Mouse (Mus musculus): ENCODE measurements at regions not wholly inside any gene's neighbourhood (a gene's known extent, or its start where the extent isn't known, plus 50 kb on each side); places are given as distances from the start of the nearest gene placed in this dataset.

DNA sequence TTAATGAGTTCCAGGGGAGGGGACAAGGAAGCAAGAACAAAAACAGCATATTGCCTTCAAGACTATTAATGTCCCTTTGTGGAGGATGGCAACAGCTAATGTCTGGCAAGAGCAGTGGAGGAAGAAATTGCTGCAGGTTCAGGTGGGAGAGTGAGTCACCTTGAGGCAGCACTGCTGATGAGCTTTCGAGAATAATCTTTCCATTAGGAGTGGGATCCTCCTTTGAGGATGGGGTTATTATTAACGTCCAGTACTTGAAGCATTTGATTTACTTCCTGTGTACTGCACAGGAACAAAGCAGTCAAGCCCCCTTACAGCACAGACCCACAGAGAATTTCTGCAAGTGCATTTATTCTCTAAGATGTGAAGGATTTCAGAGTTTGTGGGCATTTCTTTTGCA, 671.2 kb upstream of the Stxbp6 start:
- ChIA-PET CTCF (no interaction called here), POLR2A (no interaction called here)
- no peaks in the 10 kb centered on the region for H3K27me3 ChIP-seq
- DNase-seq (ENCODE audit: low read depth, low spot score) (no peak), ATAC-seq (no peak)
- no peak for TF ChIP-seq CTCF (IDR thresholded peaks at IDR 0.05)
- in situ Hi-C loops (cut with MboI; ENCODE audit: low pct_unique_long_range_greater_than_20kb), result no loop called here

DNA sequence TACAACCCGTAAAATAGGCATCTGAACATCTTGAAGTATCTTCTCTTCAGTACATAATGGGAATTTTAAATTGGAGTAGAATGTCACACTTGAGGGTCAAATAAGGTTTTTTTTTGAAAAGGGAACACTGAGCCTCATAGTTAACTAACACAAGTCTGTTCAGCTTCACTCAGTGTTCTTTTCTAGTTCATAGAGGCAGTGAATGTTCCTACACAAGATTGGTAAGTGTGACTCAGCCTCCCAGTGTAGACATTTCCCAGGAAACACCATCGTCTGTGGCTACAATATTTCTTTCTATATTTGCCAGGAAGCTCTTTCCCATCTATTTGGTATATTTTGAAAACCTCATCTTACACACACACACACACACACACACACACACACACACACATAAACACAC, 670.1 kb upstream of the Stxbp6 start:
- in situ Hi-C loops (cut with MboI; ENCODE audit: low pct_unique_long_range_greater_than_20kb), result no loop called here
- ATAC-seq (no peak), DNase-seq (ENCODE audit: low read depth, low spot score) (no peak)
- ChIA-PET POLR2A (no interaction called here), CTCF (no interaction called here)
- H3K27me3 ChIP-seq, result no peaks in the 10 kb centered on the region
- TF ChIP-seq CTCF (IDR thresholded peaks at IDR 0.05), result no peak

DNA sequence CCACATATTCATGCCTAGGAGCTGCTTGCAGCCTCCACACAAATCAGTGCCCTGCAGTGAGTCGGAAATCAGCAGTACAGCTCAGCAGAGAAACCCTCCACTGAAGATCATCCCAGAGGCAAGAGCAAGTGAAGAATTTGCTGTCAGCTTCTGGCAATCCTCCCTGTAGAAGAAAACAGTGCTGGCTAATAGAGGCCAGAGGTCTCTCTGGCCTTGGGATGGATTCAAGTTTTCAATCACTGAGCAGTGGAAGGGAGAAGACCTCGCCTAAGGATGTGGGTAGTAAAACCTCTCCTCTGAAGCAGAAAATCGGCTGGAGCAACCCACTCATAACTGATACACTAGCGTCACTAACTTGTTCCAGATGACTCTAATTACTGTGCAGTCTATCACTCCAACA, 659.2 kb upstream of the Stxbp6 start:
- H3K27me3 ChIP-seq, result no peaks in the 10 kb centered on the region
- POLR2A ChIA-PET, result no interaction called here
- ATAC-seq, result no peak
- no peak for DNase-seq (ENCODE audit: low read depth, low spot score)
- CTCF ChIA-PET, result no interaction called here
- in situ Hi-C loops (cut with MboI; ENCODE audit: low pct_unique_long_range_greater_than_20kb), result no loop called here
- no peak for TF ChIP-seq CTCF (IDR thresholded peaks at IDR 0.05)

DNA sequence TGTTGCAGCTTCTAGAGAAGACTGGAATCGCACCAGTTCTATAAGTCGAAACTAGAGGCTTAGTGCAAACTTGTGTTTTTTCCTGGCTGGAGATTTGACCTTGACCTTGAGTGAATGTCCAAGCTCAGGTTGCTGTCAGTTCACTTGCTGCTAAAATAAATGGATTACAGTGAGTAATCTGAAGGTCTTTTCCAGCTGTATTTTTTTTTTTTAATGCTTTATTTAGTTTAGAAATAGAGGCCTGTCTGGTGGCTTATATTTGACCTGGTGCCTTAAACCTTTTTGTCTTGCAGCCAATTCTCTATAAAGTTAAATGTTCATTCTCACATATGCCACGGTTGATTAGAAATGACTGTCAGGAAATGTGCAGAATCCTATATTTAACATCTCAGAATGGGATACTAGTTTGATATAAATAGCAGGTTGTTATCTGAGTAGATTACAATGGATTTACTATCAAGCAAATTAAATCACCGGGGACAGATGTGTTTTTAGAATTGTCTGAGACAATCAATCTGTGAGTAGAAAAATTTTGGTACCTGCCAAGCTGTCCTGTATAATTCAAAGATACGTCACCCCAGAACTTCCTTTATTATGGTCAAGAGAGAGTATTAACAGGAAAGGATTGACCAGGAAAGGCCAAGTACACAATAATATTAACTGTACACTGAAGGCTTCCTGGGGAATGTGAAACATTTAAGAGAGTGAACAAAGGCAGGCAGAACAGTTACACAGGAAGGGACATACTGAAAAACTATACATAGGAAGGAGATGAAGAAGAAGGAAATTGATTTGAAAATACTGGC, 650.3 kb upstream of the Stxbp6 start:
- no peak for TF ChIP-seq CTCF (IDR thresholded peaks at IDR 0.05)
- DNase-seq (ENCODE audit: low read depth, low spot score) (no peak), ATAC-seq (no peak)
- in situ Hi-C loops (cut with MboI; ENCODE audit: low pct_unique_long_range_greater_than_20kb), result no loop called here
- H3K27me3 ChIP-seq, result no peaks in the 10 kb centered on the region
- CTCF ChIA-PET, result no interaction called here
- POLR2A ChIA-PET, result no interaction called here

DNA sequence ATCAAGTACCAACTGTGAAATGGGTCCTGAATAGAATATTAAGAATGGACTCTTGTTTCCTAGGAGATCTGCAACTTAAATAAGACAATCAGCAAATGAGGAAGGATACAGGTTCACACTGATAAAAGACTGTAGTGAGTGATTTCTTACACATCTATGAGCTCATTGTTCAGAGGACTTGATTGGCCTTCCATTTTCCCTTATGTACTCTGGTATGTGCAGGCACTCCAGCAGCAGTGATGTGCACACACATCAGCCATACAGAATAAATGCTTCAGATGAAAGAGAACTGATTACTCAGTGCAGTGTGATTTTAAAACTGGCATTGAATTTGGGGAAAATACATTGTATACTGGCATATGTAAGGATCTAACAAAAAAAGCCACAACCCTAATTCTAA, 636.8 kb upstream of the Stxbp6 start:
- ChIA-PET CTCF (no interaction called here), POLR2A (no interaction called here)
- ATAC-seq (no peak), DNase-seq (ENCODE audit: low read depth, low spot score) (no peak)
- H3K27me3 ChIP-seq, result no peaks in the 10 kb centered on the region
- no peak for TF ChIP-seq CTCF (IDR thresholded peaks at IDR 0.05)
- in situ Hi-C loops (cut with MboI; ENCODE audit: low pct_unique_long_range_greater_than_20kb), result no loop called here

DNA sequence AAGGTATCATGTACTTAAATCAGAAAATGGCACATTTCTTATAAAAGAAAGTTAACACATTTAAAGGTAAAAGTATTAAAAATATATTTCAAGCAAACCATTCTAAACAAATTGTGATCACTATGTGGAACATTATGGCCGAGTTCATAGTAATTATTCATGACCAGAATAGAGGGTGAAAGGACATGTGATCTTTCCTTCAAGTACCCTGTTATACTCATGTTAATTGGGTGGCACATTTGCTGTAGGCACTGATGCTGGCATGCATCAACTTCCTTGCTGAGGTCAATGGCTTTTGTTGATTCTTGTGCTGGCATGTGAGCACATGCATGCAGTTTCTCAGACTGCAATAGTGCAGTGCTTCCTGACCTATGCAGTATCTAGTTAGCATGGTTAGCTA, 636.3 kb upstream of the Stxbp6 start:
- no peak for DNase-seq (ENCODE audit: low read depth, low spot score)
- no peak for TF ChIP-seq CTCF (IDR thresholded peaks at IDR 0.05)
- POLR2A ChIA-PET, result no interaction called here
- CTCF ChIA-PET, result no interaction called here
- in situ Hi-C loops (cut with MboI; ENCODE audit: low pct_unique_long_range_greater_than_20kb), result no loop called here
- H3K27me3 ChIP-seq, result no peaks in the 10 kb centered on the region
- no peak for ATAC-seq

DNA sequence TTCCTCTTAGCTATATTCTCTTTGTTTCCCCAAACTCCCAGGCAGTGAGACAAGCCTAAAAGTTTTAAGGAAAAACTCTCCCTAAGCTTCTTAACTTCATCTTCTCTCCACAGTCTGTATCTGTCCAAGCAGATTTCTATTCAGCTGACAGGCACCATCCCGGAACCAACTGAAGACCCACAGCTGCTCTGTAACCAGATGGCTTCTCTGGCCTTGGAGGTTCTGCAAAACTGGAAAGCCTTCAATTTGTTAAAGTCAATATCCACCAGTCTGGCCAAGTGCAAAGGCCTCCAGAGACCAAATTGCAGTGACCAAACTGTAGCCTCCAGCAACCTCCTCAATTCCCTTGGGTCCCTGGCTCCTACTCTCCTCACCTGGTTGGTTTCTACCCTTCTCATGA, 614.8 kb upstream of the Stxbp6 start:
- no peak for DNase-seq (ENCODE audit: low read depth, low spot score)

DNA sequence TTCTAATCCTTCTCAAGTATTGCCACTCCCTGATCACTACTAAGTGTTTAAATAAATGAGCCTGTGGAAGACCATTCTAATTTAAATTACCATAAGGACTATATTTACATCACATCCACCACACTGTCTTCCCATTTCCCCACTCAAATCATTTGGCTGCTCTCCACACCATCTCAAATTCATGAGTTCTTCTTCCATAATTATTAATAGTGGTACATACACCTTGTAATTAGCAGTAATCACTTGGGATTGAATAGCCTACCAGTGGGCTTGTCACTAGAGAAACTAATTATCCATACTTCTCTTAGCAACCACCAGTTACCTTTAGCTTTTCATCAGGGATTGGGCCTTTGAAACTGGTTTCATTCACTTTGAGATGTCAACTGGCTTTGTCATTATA, 612.3 kb upstream of the Stxbp6 start:
- TF ChIP-seq CTCF (IDR thresholded peaks at IDR 0.05), result no peak
- POLR2A ChIA-PET, result no interaction called here
- CTCF ChIA-PET, result no interaction called here
- ATAC-seq, result no peak
- H3K27me3 ChIP-seq, result no peaks in the 10 kb centered on the region
- no peak for DNase-seq (ENCODE audit: low read depth, low spot score)
- in situ Hi-C loops (cut with MboI; ENCODE audit: low pct_unique_long_range_greater_than_20kb), result no loop called here

More for the DNA sequence above, 614.8 kb upstream of the Stxbp6 start:
- ATAC-seq, result no peak
- no peaks in the 10 kb centered on the region for H3K27me3 ChIP-seq
- in situ Hi-C loops (cut with MboI; ENCODE audit: low pct_unique_long_range_greater_than_20kb), result no loop called here
- CTCF ChIA-PET, result no interaction called here
- POLR2A ChIA-PET, result no interaction called here
- TF ChIP-seq CTCF (IDR thresholded peaks at IDR 0.05), result no peak

DNA sequence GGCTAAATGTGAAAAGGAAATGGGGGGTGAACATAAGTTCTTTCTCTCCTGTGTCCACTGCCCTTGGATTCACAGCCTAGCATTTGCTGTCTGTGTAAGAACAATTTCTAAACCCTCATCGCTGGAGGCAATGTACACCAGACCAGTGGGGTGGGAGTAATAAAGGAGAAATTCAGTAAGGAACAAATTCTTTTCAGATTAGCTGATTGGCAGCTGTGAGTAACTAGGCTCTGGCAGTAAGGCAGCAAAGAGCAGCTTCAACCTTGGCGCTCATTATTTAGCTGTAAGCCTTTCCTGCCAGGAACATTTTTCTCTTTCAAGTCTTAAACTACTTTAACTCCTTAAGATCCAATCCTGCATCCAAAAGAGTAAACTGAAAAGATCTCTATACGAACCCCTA, 597.9 kb upstream of the Stxbp6 start:
- in situ Hi-C loops (cut with MboI; ENCODE audit: low pct_unique_long_range_greater_than_20kb), result no loop called here
- ChIA-PET CTCF (no interaction called here), POLR2A (no interaction called here)
- ATAC-seq (no peak), DNase-seq (ENCODE audit: low read depth, low spot score) (no peak)
- no peak for TF ChIP-seq CTCF (IDR thresholded peaks at IDR 0.05)
- no peaks in the 10 kb centered on the region for H3K27me3 ChIP-seq

DNA sequence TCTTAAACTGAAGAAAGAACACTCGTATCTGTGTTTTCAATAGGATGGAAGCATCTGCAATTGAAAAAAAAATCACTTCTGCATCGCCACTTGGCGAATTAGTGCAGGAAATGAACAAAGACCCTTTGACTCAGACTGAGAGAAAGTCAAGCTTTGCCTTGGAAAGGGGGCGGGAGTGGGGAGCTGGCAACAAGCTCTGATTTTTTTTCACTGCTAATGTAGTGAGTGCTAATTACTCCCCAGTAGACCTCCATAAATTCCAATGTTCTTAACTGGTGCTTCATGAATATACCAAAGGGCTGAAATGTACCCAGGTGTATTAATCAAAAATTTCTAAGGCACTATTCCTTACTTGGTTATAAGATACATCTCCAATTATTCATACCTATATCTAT, 597.0 kb upstream of the Stxbp6 start:
- in situ Hi-C loops (cut with MboI; ENCODE audit: low pct_unique_long_range_greater_than_20kb), result no loop called here

DNA sequence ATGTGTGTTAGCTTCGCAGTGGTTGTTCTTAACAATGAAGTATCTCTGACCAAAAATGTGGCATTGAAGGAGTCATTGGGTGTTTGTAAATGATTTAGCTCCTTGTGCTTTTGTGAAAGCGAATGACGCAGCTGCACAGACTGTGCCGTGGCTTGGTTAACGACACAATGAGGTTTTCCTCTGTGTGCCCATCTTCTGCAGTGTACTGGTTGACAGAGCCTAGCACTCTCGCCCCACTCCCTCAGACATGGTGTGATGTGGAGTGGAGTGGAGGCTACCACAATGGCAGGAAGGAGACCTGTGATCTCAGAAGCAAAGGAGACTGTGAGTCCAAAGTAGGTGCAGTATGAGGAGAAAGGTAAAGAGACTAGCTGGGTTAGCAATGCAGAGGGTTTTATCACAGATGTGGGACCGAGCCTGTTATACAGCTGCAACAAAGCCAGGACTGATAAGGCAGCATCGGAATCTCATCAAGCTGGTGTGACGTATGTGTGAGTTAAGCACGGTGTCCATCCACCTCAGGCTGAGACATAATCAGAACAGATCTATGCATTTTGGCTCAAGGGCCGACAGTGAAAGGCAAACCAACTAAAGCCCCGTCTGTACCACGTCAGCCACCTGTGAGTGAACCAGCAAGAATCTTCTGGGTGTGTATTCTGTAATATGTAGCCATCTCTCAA, 596.5 kb upstream of the Stxbp6 start:
- DNase-seq (ENCODE audit: low read depth, low spot score) (no peak), ATAC-seq (no peak)
- ChIA-PET CTCF (interaction anchor here (1.1 kb wide), 1 partner anchor 9 kb away, joined by 4 read pairs; no protein-coding TSS in a partner anchor), POLR2A (no interaction called here)
- no peak for TF ChIP-seq CTCF (IDR thresholded peaks at IDR 0.05)
- in situ Hi-C loops (cut with MboI; ENCODE audit: low pct_unique_long_range_greater_than_20kb), result no loop called here
- H3K27me3 ChIP-seq, result no peaks in the 10 kb centered on the region

More for the DNA sequence above, 597.0 kb upstream of the Stxbp6 start:
- no peak for DNase-seq (ENCODE audit: low read depth, low spot score)
- CTCF ChIA-PET, result no interaction called here
- no peak for ATAC-seq
- no peaks in the 10 kb centered on the region for H3K27me3 ChIP-seq
- POLR2A ChIA-PET, result no interaction called here
- no peak for TF ChIP-seq CTCF (IDR thresholded peaks at IDR 0.05)
